Mouse (Mus musculus) cortical plate, adult 2 months (tissue): ENCODE results near the gene Tmem191c. TPM values are rescaled to one million over a fixed set of nuclear protein-coding genes. Genes with fewer than 3 reads are reported as not detected.
A peak's percentile ranks its signal among the peaks of the same experiment; 100 is the strongest.
"Not testable (repeated sequence)": the region's sequence is repeated elsewhere in the genome, so short reads cannot be mapped to it uniquely, and the experiment has no call there.

Experiments used
- H3K27ac ChIP-seq: fragments of 200-500 bp; 2 replicates; pipeline ENCODE4 v1.5.1; 2012; ENCODE audit warnings: low read length, control low read depth, inconsistent platforms; ENCODE audit not compliant: insufficient read depth
- H3K4me1 ChIP-seq: fragments of 200-500 bp; 2 replicates; pipeline ENCODE4 v1.6.1; 2011; ENCODE audit warnings: low read length; ENCODE audit not compliant: control insufficient read depth, insufficient read depth
- H3K4me3 ChIP-seq: fragments of 200-500 bp; 2 replicates; pipeline ENCODE4 v1.5.1; 2011; ENCODE audit warnings: mild to moderate bottlenecking, low read length, control low read depth; ENCODE audit not compliant: insufficient read depth
- CTCF ChIP-seq: fragments of 200-500 bp; IDR thresholded peaks from 2 replicates; pipeline ENCODE4 v1.5.1; 2011; ENCODE audit warnings: mild to moderate bottlenecking, control low read depth, low read length; ENCODE audit not compliant: insufficient read depth; ENCODE audit errors: extremely low read depth
- POLR2A ChIP-seq: fragments of 200-500 bp; IDR thresholded peaks from 2 replicates; pipeline ENCODE4 v1.6.1; 2011; ENCODE audit warnings: mild to moderate bottlenecking, low read length, control low read depth; ENCODE audit not compliant: insufficient read depth; ENCODE audit errors: extremely low read depth
- polyA plus RNA-seq: library from polyadenylated mRNA; depleted of rRNA; stranded (reverse); fragments of >200 nt; gene quantifications from 2 replicates; pipeline ENCODE4 v1.2.3, GENCODE M21; 2012; rRNA removed

Gene Tmem191c
- polyA plus RNA-seq: 315 and 327 TPM in 2 replicates

- Histone ChIP-seq H3K4me3 (peak within 1 kb of the TSS; percentile 56), H3K4me1 (peaks cover 2% of the 10 kb centered on the region; the same call in 1 of the 2 replicates), H3K27ac (peak within 1 kb of the TSS; percentile 41)
- TF ChIP-seq POLR2A (no peak), CTCF (no peak)
Measured at GRCm38 (mm10) chr16:17275721-17276120, at the start of gene Tmem191c. Gene Tmem191c, plus strand, starts transcription at chr16:17276077.

GRCm38 (mm10) chr16:17226496-17226895 is 49.4 kb upstream of the Tmem191c start:
- H3K4me3 ChIP-seq: no peak overlapping the region
- TF ChIP-seq POLR2A (no peak), CTCF (no peak)
- no peaks in the 10 kb centered on the region for H3K4me1 ChIP-seq
- no peak overlapping the region for H3K27ac ChIP-seq

- not testable (repeated sequence) for H3K27ac ChIP-seq, H3K4me1 ChIP-seq, H3K4me3 ChIP-seq
Measured at GRCm38 (mm10) chr16:17231523-17231922, 44.4 kb upstream of the Tmem191c start.

GRCm38 (mm10) chr16:17232794-17233701 is 42.8 kb upstream of the Tmem191c start, which contains the start of gene Hic2:
Gene Hic2, plus strand, starts transcription at chr16:17233572.
- peak within 1 kb of the TSS; percentile 96 for H3K4me3 ChIP-seq
- peaks cover 4% of the 10 kb centered on the region; the same call in 1 of the 2 replicates for H3K4me1 ChIP-seq
- TF ChIP-seq CTCF (no peak), POLR2A (peak; percentile 61; the same call in 1 of the 2 replicates)
- peak within 1 kb of the TSS; percentile 98 for H3K27ac ChIP-seq

GRCm38 (mm10) chr16:17233702-17234498 is 42.0 kb upstream of the Tmem191c start:
- Histone ChIP-seq H3K4me1 (peaks cover 4% of the 10 kb centered on the region; the same call in 1 of the 2 replicates), H3K27ac (peak overlapping the region; percentile 98), H3K4me3 (peak overlapping the region; percentile 96)
- TF ChIP-seq CTCF: no peak
- no peak for TF ChIP-seq POLR2A

GRCm38 (mm10) chr16:17234499-17234895 is 41.4 kb upstream of the Tmem191c start:
- Histone ChIP-seq H3K4me1 (peaks cover 4% of the 10 kb centered on the region; the same call in 1 of the 2 replicates), H3K4me3 (peak overlapping the region; percentile 96), H3K27ac (no peak overlapping the region)
- TF ChIP-seq POLR2A: no peak
- TF ChIP-seq CTCF: no peak

GRCm38 (mm10) chr16:17234916-17235665 is 40.8 kb upstream of the Tmem191c start:
- Histone ChIP-seq H3K4me3 (peak overlapping the region; percentile 96), H3K27ac (no peak overlapping the region), H3K4me1 (peaks cover 6% of the 10 kb centered on the region; the same call in 1 of the 2 replicates)
- TF ChIP-seq CTCF (no peak), POLR2A (no peak)

- Histone ChIP-seq H3K4me1 (peaks cover 6% of the 10 kb centered on the region; the same call in 1 of the 2 replicates), H3K4me3 (no peak overlapping the region), H3K27ac (no peak overlapping the region)
- TF ChIP-seq CTCF (no peak), POLR2A (no peak)
Measured at GRCm38 (mm10) chr16:17237634-17238033, 38.2 kb upstream of the Tmem191c start.

- no peak for TF ChIP-seq POLR2A
- TF ChIP-seq CTCF: no peak
- H3K4me1 ChIP-seq: peaks cover 6% of the 10 kb centered on the region; the same call in 1 of the 2 replicates
- no peak overlapping the region for H3K4me3 ChIP-seq
- no peak overlapping the region for H3K27ac ChIP-seq
Measured at GRCm38 (mm10) chr16:17239409-17239808, 36.5 kb upstream of the Tmem191c start.
